Mouse (Mus musculus) kidney, adult 2 months (tissue): ENCODE data around the gene Prr5l. TPM values are rescaled to one million over a fixed set of nuclear protein-coding genes. Genes with fewer than 3 reads are reported as not detected.

Experiments used
- DNase-seq: peaks from one replicate; pipeline ENCODE4 v3.0.0; 2021
- H3K27ac ChIP-seq: fragments of 200-500 bp; 2 replicates; pipeline ENCODE4 v1.5.1; 2012; ENCODE audit warnings: low read depth, low read length, control low read depth, inconsistent platforms; ENCODE audit not compliant: insufficient read depth
- H3K27me3 ChIP-seq: fragments of 200-500 bp; replicated peaks from 2 replicates; pipeline ENCODE4 v1.6.1; 2012; ENCODE audit warnings: mild to moderate bottlenecking, moderate library complexity, low read length, inconsistent platforms; ENCODE audit not compliant: control insufficient read depth, insufficient read depth
- H3K36me3 ChIP-seq: fragments of 200-500 bp; 2 replicates; pipeline ENCODE4 v1.6.1; 2012; ENCODE audit warnings: mild to moderate bottlenecking, moderate library complexity, low read length, inconsistent platforms; ENCODE audit not compliant: control insufficient read depth, insufficient read depth
- H3K4me1 ChIP-seq: fragments of 200-500 bp; 2 replicates; pipeline ENCODE4 v1.6.1; 2011; ENCODE audit warnings: low read length; ENCODE audit not compliant: control insufficient read depth, insufficient read depth
- H3K4me3 ChIP-seq: fragments of 200-500 bp; 2 replicates; pipeline ENCODE4 v1.5.1; 2011; ENCODE audit warnings: mild to moderate bottlenecking, low read depth, low read length, control low read depth; ENCODE audit not compliant: insufficient read depth
- CTCF ChIP-seq: fragments of 200-500 bp; conservative IDR thresholded peaks from 2 replicates; pipeline ENCODE4 v1.5.1; 2011; ENCODE audit warnings: low read depth, mild to moderate bottlenecking, control low read depth, low read length, moderate library complexity, mixed read lengths; ENCODE audit not compliant: insufficient read depth, insufficient read length
- POLR2A ChIP-seq: fragments of 200-500 bp; IDR thresholded peaks from one replicate; pipeline ENCODE4 v1.6.1; 2011; ENCODE audit warnings: low read depth, low read length, control low read depth
- WGBS: fragments of 180-500 bp; shearing (Covaris S2); methylation state at CpG from one replicate; pipeline ENCODE4 v1.1.7; 2018; 5-methylcytosine and 5-hydroxymethylcytosine counted together
- polyA plus RNA-seq: library from polyadenylated mRNA; depleted of rRNA; stranded (reverse); fragments of >200 nt; gene quantifications from 2 replicates; pipeline ENCODE4 v1.2.3, GENCODE M21; 2012

Prr5l gene
- polyA plus RNA-seq, 1 experiment, result 7.5 TPM

- Histone ChIP-seq H3K27me3 (no peaks in the 10 kb centered on the region), H3K27ac (no peak overlapping the region), H3K4me1 (0 out of 2 replicates have a peak, but pooled peaks cover 2% of the 10 kb centered on the region), H3K36me3 (no peaks in the 10 kb centered on the region), H3K4me3 (no peak overlapping the region)
- TF ChIP-seq CTCF (no peak), POLR2A (no peak)
- DNase-seq, result no peak
- WGBS, result 90% methylated on average over 1 of the region's 1 CpGs
Observed at GRCm38 (mm10) chr2:101757806-101758205, 125.0 kb downstream of the Prr5l start.

GRCm38 (mm10) chr2:101756069-101756753 is 126.6 kb downstream of the Prr5l start:
- H3K4me3 ChIP-seq, result no peak overlapping the region
- WGBS, result 73% methylated on average over 7 of the region's 7 CpGs
- no peak overlapping the region for H3K27ac ChIP-seq
- no peaks in the 10 kb centered on the region for H3K27me3 ChIP-seq
- H3K4me1 ChIP-seq, result 0 out of 2 replicates have a peak, but pooled peaks cover 8% of the 10 kb centered on the region
- H3K36me3 ChIP-seq, result no peaks in the 10 kb centered on the region
- TF ChIP-seq POLR2A, result no peak
- no peak for TF ChIP-seq CTCF
- no peak for DNase-seq

GRCm38 (mm10) chr2:101754939-101755555 is 127.8 kb downstream of the Prr5l start:
- no peak overlapping the region for H3K4me3 ChIP-seq
- no peak for TF ChIP-seq CTCF
- TF ChIP-seq POLR2A, result no peak
- H3K4me1 ChIP-seq, result 0 out of 2 replicates have a peak, but pooled peaks cover 8% of the 10 kb centered on the region
- no peak overlapping the region for H3K27ac ChIP-seq
- WGBS, result 53% methylated on average over 11 of the region's 11 CpGs
- no peaks in the 10 kb centered on the region for H3K36me3 ChIP-seq
- no peak for DNase-seq
- H3K27me3 ChIP-seq, result no peaks in the 10 kb centered on the region

- Histone ChIP-seq H3K4me3 (no peak overlapping the region), H3K27me3 (no peaks in the 10 kb centered on the region), H3K27ac (no peak overlapping the region), H3K4me1 (0 out of 2 replicates have a peak, but pooled peaks cover 8% of the 10 kb centered on the region), H3K36me3 (no peaks in the 10 kb centered on the region)
- no peak for DNase-seq
- WGBS, result 90% methylated on average over 4 of the region's 4 CpGs
- no peak for TF ChIP-seq CTCF
- TF ChIP-seq POLR2A, result no peak
Observed at GRCm38 (mm10) chr2:101754428-101754827, 128.4 kb downstream of the Prr5l start.

- Histone ChIP-seq H3K27me3 (no peaks in the 10 kb centered on the region), H3K27ac (peak overlapping the region; percentile 32; the same call in 1 of the 2 replicates), H3K36me3 (no peaks in the 10 kb centered on the region), H3K4me1 (0 out of 2 replicates have a peak, but pooled peaks cover 8% of the 10 kb centered on the region), H3K4me3 (no peak overlapping the region)
- DNase-seq, result no peak
- WGBS, result 75% methylated on average over 6 of the region's 6 CpGs
- TF ChIP-seq CTCF, result no peak
Observed at GRCm38 (mm10) chr2:101752979-101753378, 129.8 kb downstream of the Prr5l start.

- Histone ChIP-seq H3K36me3 (no peaks in the 10 kb centered on the region), H3K4me1 (0 out of 2 replicates have a peak, but pooled peaks cover 8% of the 10 kb centered on the region), H3K4me3 (no peak overlapping the region), H3K27me3 (no peaks in the 10 kb centered on the region), H3K27ac (peak overlapping the region; percentile 32; the same call in 1 of the 2 replicates)
- WGBS, result 33% methylated on average over 7 of the region's 7 CpGs
- peak; percentile 82 for DNase-seq
- no peak for TF ChIP-seq POLR2A
- TF ChIP-seq CTCF, result no peak
Observed at GRCm38 (mm10) chr2:101752402-101752801, 130.4 kb downstream of the Prr5l start.

- 38% methylated on average over 4 of the region's 4 CpGs for WGBS
- H3K27ac ChIP-seq, result peak overlapping the region; percentile 76
Observed at GRCm38 (mm10) chr2:101751236-101751922, 131.4 kb downstream of the Prr5l start.

More at GRCm38 (mm10) chr2:101751236-101751922, 131.4 kb downstream of the Prr5l start:
- Histone ChIP-seq H3K4me3 (no peak overlapping the region), H3K4me1 (0 out of 2 replicates have a peak, but pooled peaks cover 8% of the 10 kb centered on the region), H3K27me3 (no peaks in the 10 kb centered on the region), H3K36me3 (no peaks in the 10 kb centered on the region)
- DNase-seq, result no peak
- no peak for TF ChIP-seq POLR2A
- TF ChIP-seq CTCF, result no peak
